Mouse (Mus musculus): ENCODE data around the gene Skil.

- no peak for TF ChIP-seq CTCF (IDR thresholded peaks at IDR 0.05; ENCODE audit: borderline replicate concordance, extremely low read depth, insufficient read depth, insufficient read length)
- TF ChIP-seq POLR2A (IDR thresholded peaks at IDR 0.05; ENCODE audit: borderline replicate concordance, extremely low read depth, insufficient read depth, insufficient read length, poor library complexity, severe bottlenecking), result no peak
Measured at GRCm38 (mm10) chr3:31123098-31123497, 28.2 kb downstream of the Skil start.
